Mouse (Mus musculus) ovary, adult 10 weeks (tissue): Measurements from ENCODE around the gene 9030624G23Rik. TPM values are rescaled to one million over a fixed set of nuclear protein-coding genes. Genes with fewer than 3 reads are reported as not detected.

Source experiments
- polyA plus RNA-seq: library from polyadenylated mRNA; stranded (reverse); fragments of 350-450 nt; fragmentation: Illumina TruSeq; extraction: RNeasy Lipid Tissue Mini Kit (QIAGEN cat#74804); gene quantifications from one replicate; pipeline ENCODE4 v1.2.3, GENCODE M21; 2014

The 9030624G23Rik gene
- 0.66 TPM for polyA plus RNA-seq

GRCm38 (mm10) chr12:24097108-24097520, at the start of gene 9030624G23Rik:
Gene 9030624G23Rik, minus strand, starts transcription at chr12:24097246.

